Mouse (Mus musculus) liver, embryonic 14.5 days (tissue): ENCODE data around the gene Grip1.

Experiments
- CTCF ChIP-seq: IDR thresholded peaks from 2 replicates; pipeline ENCODE4 v1.5.1; 2016; ENCODE audit warnings: antibody characterized with exemption, low read depth, control low read depth
- EP300 ChIP-seq: IDR thresholded peaks from 2 replicates; pipeline ENCODE4 v1.6.1; 2016; ENCODE audit warnings: antibody characterized with exemption, low read depth

DNA sequence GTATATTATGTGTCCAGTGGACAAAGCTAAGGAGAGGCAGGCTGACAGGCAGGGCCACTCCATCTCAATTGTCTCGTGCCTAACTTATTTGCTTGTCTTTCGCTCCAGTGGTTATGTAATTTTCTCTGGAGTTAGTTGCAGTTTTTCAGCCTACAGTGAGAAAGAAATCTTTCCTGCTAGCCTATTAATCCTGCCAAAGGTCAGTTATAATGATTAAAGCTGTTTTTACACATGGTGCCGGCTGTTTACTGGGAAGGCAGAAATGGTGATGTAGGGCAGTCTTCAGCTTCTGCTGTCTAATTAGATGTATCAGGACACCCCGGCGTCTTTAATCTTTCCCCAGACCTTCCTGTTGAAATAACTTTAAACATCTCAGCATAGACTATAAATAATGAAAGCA, 276.6 kb downstream of the Grip1 start:
- TF ChIP-seq CTCF (no peak), EP300 (no peak)
